Mouse (Mus musculus) megakaryocyte, embryonic 14.5 days (primary cell): Measurements from ENCODE around the gene Batf.

Experiments used
- FLI1 ChIP-seq: IDR thresholded peaks from 2 replicates; pipeline ENCODE4 v1.6.1; 2012; ENCODE audit warnings: low read length, inconsistent platforms, mixed read lengths
- GATA1 ChIP-seq: IDR thresholded peaks from 3 replicates; pipeline ENCODE4 v1.6.1; 2012; ENCODE audit warnings: mixed read lengths, low read length, inconsistent platforms, borderline replicate concordance

DNA sequence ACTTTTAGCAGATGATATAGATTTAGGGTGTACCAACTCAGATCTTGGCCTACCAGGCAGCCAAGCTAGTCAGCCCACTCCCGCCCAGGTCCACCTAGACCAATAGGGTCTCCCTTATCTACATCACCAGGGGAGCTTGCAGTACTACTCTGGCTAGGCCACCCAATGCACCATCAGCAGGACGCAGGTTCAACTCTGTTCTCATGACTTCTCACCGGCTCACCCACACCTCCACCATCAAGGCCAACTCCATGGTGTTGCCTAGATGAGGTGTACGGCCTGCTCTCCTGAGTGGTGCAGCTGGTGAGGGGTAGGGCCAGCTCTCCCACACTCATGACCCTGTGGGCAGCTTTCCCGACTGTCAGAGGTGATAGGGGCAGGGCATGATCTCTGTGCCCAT, 27.7 kb downstream of the Batf start:
- TF ChIP-seq GATA1 (no peak), FLI1 (no peak)
